29 mouse cellular contexts compared by ENCODE assay signal in the genomic region with DNA sequence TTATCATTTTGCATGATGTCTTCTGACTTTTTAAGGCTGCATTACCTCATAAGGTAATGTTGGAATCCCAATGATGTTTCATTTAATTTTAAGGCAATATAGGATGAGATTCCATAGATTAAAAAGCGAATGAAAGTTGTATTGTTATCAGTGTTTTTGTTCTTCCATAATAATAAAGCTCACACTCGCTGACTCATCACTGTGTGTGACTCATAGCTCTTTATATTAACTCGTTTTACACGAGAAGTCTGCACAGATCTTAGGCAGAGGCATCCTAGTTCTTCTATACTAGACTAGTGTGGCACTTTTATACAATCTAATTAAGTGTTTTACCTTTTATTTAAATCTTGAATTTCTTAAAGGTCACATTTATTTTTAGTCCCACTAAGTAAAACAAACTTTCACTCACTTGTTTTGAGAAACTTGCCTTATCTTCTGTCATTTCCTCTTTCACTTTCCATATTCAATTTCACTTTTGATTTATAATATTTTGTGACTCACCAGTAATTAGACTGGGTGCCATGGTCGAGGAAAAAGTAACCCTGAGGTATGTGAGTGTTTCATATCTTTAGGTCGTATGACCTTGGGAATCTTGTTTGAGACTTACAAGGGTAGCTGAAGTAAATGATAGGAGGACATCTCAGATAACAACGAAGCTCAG.
DNase-seq lines count a peak whose midpoint lies in the region; ATAC-seq and TF ChIP-seq lines count a peak whose summit lies in the region.
"Had no signal": no experiment of that assay in that cellular context is flagged by ENCODE, and none has a peak within 500 bp of the region (broad histone marks: within the 10 kb centered on the region; RNA-seq: fewer than 3 reads in every experiment).

No protein-coding gene starts in this region.

- H3K27me3 ChIP-seq in C2C12 (ENCODE audit: control insufficient read depth, insufficient read depth, insufficient read length) = no peaks in the 10 kb centered on the region
- H3K27me3 ChIP-seq in small intestine, adult 2 months (ENCODE audit: control insufficient read depth, insufficient read depth, low read length) = no peaks in the 10 kb centered on the region
- H3K27me3 ChIP-seq in liver, embryonic 12.5 days (replicated peaks) = no peaks in the 10 kb centered on the region
- H3K27me3 ChIP-seq in intestine, postnatal 0 days (replicated peaks; ENCODE audit: control insufficient read depth, insufficient read depth, low read length) = no peaks in the 10 kb centered on the region
- H3K27me3 ChIP-seq: embryonic facial prominence, embryonic 12.5 days; liver, embryonic 15.5 days; lung, embryonic 15.5 days had no signal

- H3K4me2 ChIP-seq in liver, embryonic 12.5 days = no peak overlapping the region
- H3K4me2 ChIP-seq in intestine, postnatal 0 days (replicated peaks; ENCODE audit: low read depth) = no peak overlapping the region
- H3K4me2 ChIP-seq: embryonic facial prominence, embryonic 12.5 days; heart, embryonic 11.5 days; hindbrain, embryonic 14.5 days; liver, embryonic 15.5 days; lung, embryonic 15.5 days; midbrain, embryonic 11.5 days had no signal

- H3K4me3 ChIP-seq in C2C12 (ENCODE audit: insufficient read depth, poor library complexity, severe bottlenecking) = no peak overlapping the region
- H3K4me3 ChIP-seq in small intestine, adult 2 months (ENCODE audit: low read depth, low read length) = no peak overlapping the region
- no peak overlapping the region for H3K4me3 ChIP-seq in liver, embryonic 12.5 days
- no peak overlapping the region for H3K4me3 ChIP-seq in intestine, postnatal 0 days (ENCODE audit: low read depth, low read length)
- H3K4me3 ChIP-seq: embryonic facial prominence, embryonic 12.5 days; liver, embryonic 15.5 days; lung, embryonic 15.5 days had no signal

- H3K9me3 ChIP-seq in liver, embryonic 12.5 days (replicated peaks) = no peaks in the 10 kb centered on the region
- H3K9me3 ChIP-seq in intestine, postnatal 0 days (ENCODE audit: control insufficient read depth) = no peaks in the 10 kb centered on the region
- H3K9me3 ChIP-seq: embryonic facial prominence, embryonic 12.5 days; liver, embryonic 15.5 days; lung, embryonic 15.5 days had no signal

- peak; percentile 3 for DNase-seq in MEL-GATA-1-ER (ENCODE audit: extremely low read depth, low read depth)
- no peak for DNase-seq in gastrocnemius, postnatal 10 days
- DNase-seq: adrenal gland, postnatal 36 days; cerebellum, adult 9-10 months; cerebellum, postnatal 36 days; embryo, embryonic 11 days; gastrocnemius, postnatal 36 days; heart, adult 18-20 months; heart, postnatal 36 days; kidney, adult 2 months; kidney, postnatal 36 days; layer of hippocampus, postnatal 36 days; liver; right cerebral cortex, postnatal 14 days; thymus, adult 18-20 months; thymus, postnatal 4 days had no signal

- H3K79me3 ChIP-seq in C2C12 (ENCODE audit: low read depth) = no peaks in the 10 kb centered on the region

- no peak for TF ChIP-seq CTCF in C2C12 (IDR thresholded peaks at IDR 0.05; ENCODE audit: control insufficient read depth, insufficient read depth, insufficient read length)
- TF ChIP-seq CTCF in small intestine, adult 2 months (IDR thresholded peaks at IDR 0.05; ENCODE audit: extremely low read depth, insufficient read length, insufficient replicate concordance, low read depth, low read length) = no peak
- TF ChIP-seq CTCF in intestine, postnatal 0 days (IDR thresholded peaks at IDR 0.05; ENCODE audit: low read depth) = no peak

- WGBS in small intestine, adult 2 months = 21% methylated on average over 7 of the region's 7 CpGs
- WGBS in liver, embryonic 12.5 days (ENCODE audit: insufficient replicate concordance) = 38% methylated on average over 7 of the region's 7 CpGs
- 55% methylated on average over 7 of the region's 7 CpGs for WGBS in intestine, postnatal 0 days

- no peaks in the 10 kb centered on the region for H3K79me2 ChIP-seq in C2C12 (ENCODE audit: control insufficient read depth, insufficient read depth)

- peak overlapping the region; percentile 57; the same call in 1 of the 2 replicates for H3K27ac ChIP-seq in small intestine, adult 2 months (ENCODE audit: insufficient read depth, low read depth, low read length)
- H3K27ac ChIP-seq in liver, embryonic 12.5 days = no peak overlapping the region
- H3K27ac ChIP-seq in intestine, postnatal 0 days (ENCODE audit: low read depth, low read length) = no peak overlapping the region
- H3K27ac ChIP-seq: embryonic facial prominence, embryonic 12.5 days; hindbrain, embryonic 14.5 days; liver, embryonic 15.5 days; lung, embryonic 15.5 days; stomach, postnatal 0 days had no signal

- no peaks in the 10 kb centered on the region for H3K36me3 ChIP-seq in C2C12 (ENCODE audit: control insufficient read depth, insufficient read depth)
- H3K36me3 ChIP-seq in small intestine, adult 2 months (ENCODE audit: control insufficient read depth, insufficient read depth, low read length) = no peaks in the 10 kb centered on the region
- no peaks in the 10 kb centered on the region for H3K36me3 ChIP-seq in liver, embryonic 12.5 days
- H3K36me3 ChIP-seq in intestine, postnatal 0 days (ENCODE audit: control insufficient read depth, insufficient read depth) = no peaks in the 10 kb centered on the region
- H3K36me3 ChIP-seq: embryonic facial prominence, embryonic 12.5 days; liver, embryonic 15.5 days; lung, embryonic 15.5 days had no signal

- no peak overlapping the region for H3K9ac ChIP-seq in liver, embryonic 12.5 days
- no peak overlapping the region for H3K9ac ChIP-seq in intestine, postnatal 0 days (ENCODE audit: low read depth, low read length)
- H3K9ac ChIP-seq: embryonic facial prominence, embryonic 12.5 days; hindbrain, embryonic 14.5 days; liver, embryonic 15.5 days; lung, embryonic 15.5 days had no signal

- peak; percentile 60 to 68; a peak in 2 of 4 replicates for ATAC-seq in hematopoietic stem cell, adult 5-6 weeks (replicated peaks in 1 of 2; ENCODE audit: insufficient read depth in 1 of 2, low FRiP score in 2 of 2, low TSS enrichment in 1 of 2, low read depth in 1 of 2, poor library complexity in 2 of 2, severe bottlenecking in 2 of 2)
- ATAC-seq in liver, embryonic 12.5 days = no peak
- no peak for ATAC-seq in intestine, postnatal 0 days
- ATAC-seq: forebrain, embryonic 14.5 days had no signal

- TF ChIP-seq POLR2A in small intestine, adult 2 months (IDR thresholded peaks at IDR 0.05; ENCODE audit: low read depth, low read length) = no peak

- H3K4me1 ChIP-seq in small intestine, adult 2 months (ENCODE audit: control insufficient read depth, insufficient read depth, insufficient read length, low read length) = peaks cover 10% of the 10 kb centered on the region; the same call in 1 of the 2 replicates
- no peaks in the 10 kb centered on the region for H3K4me1 ChIP-seq in liver, embryonic 12.5 days
- H3K4me1 ChIP-seq in intestine, postnatal 0 days (replicated peaks; ENCODE audit: control insufficient read depth, insufficient read depth, low read length) = no peaks in the 10 kb centered on the region
- H3K4me1 ChIP-seq: liver, embryonic 15.5 days had no signal

- H3ac ChIP-seq in C2C12 (ENCODE audit: control insufficient read depth, insufficient read length, low read depth) = no peak overlapping the region

TF ChIP-seq in C2C12, 6 proteins besides CTCF, POLR2A, EP300 and RAD21:
- no peak for TF ChIP-seq MYOG (IDR thresholded peaks at IDR 0.05; ENCODE audit: control insufficient read depth, extremely low read depth, insufficient read length)
- TF ChIP-seq FOSL1 (IDR thresholded peaks at IDR 0.05; ENCODE audit: insufficient read depth, low read length, poor library complexity, severe bottlenecking) = peak; percentile 50

Comparison
In these comparisons a context has a peak if more than half of its experiments do, and no peak if none do; other contexts are left out.
1. ATAC-seq: peak in hematopoietic stem cell, adult 5-6 weeks (2 of 2); none in liver, embryonic 12.5 days (single experiment) and intestine, postnatal 0 days (single experiment).